10 mouse cellular contexts compared by ENCODE assay signal in genomic region chr8:120371725-120372457, GRCm38 (mm10).
DNase-seq lines count a peak whose midpoint lies in the region; ATAC-seq and TF ChIP-seq lines count a peak whose summit lies in the region.
"Had no signal": no experiment of that assay in that cellular context is flagged by ENCODE, and none has a peak within 500 bp of the region (broad histone marks: within the 10 kb centered on the region; RNA-seq: fewer than 3 reads in every experiment).

No protein-coding gene starts in this region.

- DNase-seq in hindbrain, embryonic 10.5 days (ENCODE audit: low spot score) = no peak
- no peak for DNase-seq in hindbrain, postnatal 0 days (ENCODE audit: low spot score)
- DNase-seq in G1E (ENCODE audit: low spot score) = peak; percentile 92
- peak; percentile 87 for DNase-seq in c-Kit-positive CD71-positive TER-119-negative erythroid progenitor cells, embryonic 14.5 days (ENCODE audit: low read depth)
- DNase-seq in cerebellum, postnatal 36 days = no peak
- no peak for DNase-seq in urinary bladder, postnatal 10 days (ENCODE audit: low spot score)
- DNase-seq: gastrocnemius, postnatal 14 days; layer of hippocampus, postnatal 36 days; thymus, adult 2 months had no signal

- H3K27ac ChIP-seq in hindbrain, embryonic 10.5 days = peak overlapping the region; percentile 87
- H3K27ac ChIP-seq in hindbrain, postnatal 0 days = no peak overlapping the region
- H3K27ac ChIP-seq in liver, embryonic 16.5 days (ENCODE audit: low read length) = peak overlapping the region; percentile 98

- H3K9me3 ChIP-seq in hindbrain, embryonic 10.5 days = no peaks in the 10 kb centered on the region
- H3K9me3 ChIP-seq in hindbrain, postnatal 0 days (ENCODE audit: low read length) = no peaks in the 10 kb centered on the region
- peaks cover 14% of the 10 kb centered on the region for H3K9me3 ChIP-seq in G1E (replicated peaks)
- H3K9me3 ChIP-seq in liver, embryonic 16.5 days (replicated peaks; ENCODE audit: control insufficient read depth, low read length) = no peaks in the 10 kb centered on the region

- peaks cover 98% of the 10 kb centered on the region for H3K4me1 ChIP-seq in hindbrain, embryonic 10.5 days (replicated peaks)
- peaks cover 21% of the 10 kb centered on the region for H3K4me1 ChIP-seq in hindbrain, postnatal 0 days (ENCODE audit: insufficient read depth, low read length)
- H3K4me1 ChIP-seq in G1E (ENCODE audit: insufficient read depth, low read depth, low read length) = peaks cover 85% of the 10 kb centered on the region
- peaks cover 99% of the 10 kb centered on the region for H3K4me1 ChIP-seq in liver, embryonic 16.5 days (ENCODE audit: control insufficient read depth, low read depth, low read length)

- H3K4me2 ChIP-seq in hindbrain, postnatal 0 days (ENCODE audit: low read depth, low read length) = no peak overlapping the region
- peak overlapping the region; percentile 88 for H3K4me2 ChIP-seq in liver, embryonic 16.5 days (ENCODE audit: low read depth, low read length)

- WGBS in hindbrain, embryonic 10.5 days = 77% methylated on average over 8 of the region's 8 CpGs
- 84% methylated on average over 8 of the region's 8 CpGs for WGBS in hindbrain, postnatal 0 days
- 15% methylated on average over 8 of the region's 8 CpGs for WGBS in liver, embryonic 16.5 days (ENCODE audit: insufficient replicate concordance)

- ATAC-seq in hindbrain, postnatal 0 days = no peak
- peak; percentile 88 for ATAC-seq in G1E (ENCODE audit: extremely low read depth, insufficient number of reproducible peaks, low FRiP score, poor library complexity, severe bottlenecking)
- ATAC-seq in liver, embryonic 16.5 days (ENCODE audit: low read depth) = peak; percentile 89

- H3K4me3 ChIP-seq in hindbrain, embryonic 10.5 days = no peak overlapping the region
- no peak overlapping the region for H3K4me3 ChIP-seq in hindbrain, postnatal 0 days (ENCODE audit: low read length)
- H3K4me3 ChIP-seq in G1E (ENCODE audit: low read depth, low read length) = peak overlapping the region; percentile 46; the same call in 1 of the 2 replicates
- peak overlapping the region; percentile 8 for H3K4me3 ChIP-seq in liver, embryonic 16.5 days (ENCODE audit: low read depth, low read length)

- no peak overlapping the region for H3K9ac ChIP-seq in hindbrain, postnatal 0 days (replicated peaks; ENCODE audit: low read length)
- peak overlapping the region; percentile 80 for H3K9ac ChIP-seq in liver, embryonic 16.5 days (ENCODE audit: low read depth, low read length)

- H3K27me3 ChIP-seq in hindbrain, embryonic 10.5 days (ENCODE audit: insufficient read depth, poor library complexity, severe bottlenecking) = peaks cover 27% of the 10 kb centered on the region
- no peaks in the 10 kb centered on the region for H3K27me3 ChIP-seq in hindbrain, postnatal 0 days (ENCODE audit: insufficient read depth, low read length)
- H3K27me3 ChIP-seq in G1E (ENCODE audit: insufficient read depth, low read length) = peaks cover 74% of the 10 kb centered on the region
- no peaks in the 10 kb centered on the region for H3K27me3 ChIP-seq in liver, embryonic 16.5 days (ENCODE audit: control insufficient read depth, insufficient read depth, low read depth, low read length)

- TF ChIP-seq CTCF in hindbrain, postnatal 0 days (IDR thresholded peaks at IDR 0.05; ENCODE audit: low read depth) = no peak
- TF ChIP-seq CTCF in G1E (IDR thresholded peaks at IDR 0.05; ENCODE audit: low read depth, low read length) = no peak

- H3K36me3 ChIP-seq in hindbrain, embryonic 10.5 days = no peaks in the 10 kb centered on the region
- no peaks in the 10 kb centered on the region for H3K36me3 ChIP-seq in hindbrain, postnatal 0 days (ENCODE audit: insufficient read depth, low read length)
- H3K36me3 ChIP-seq in G1E (replicated peaks) = no peaks in the 10 kb centered on the region
- H3K36me3 ChIP-seq in liver, embryonic 16.5 days (ENCODE audit: control insufficient read depth, insufficient read depth) = no peaks in the 10 kb centered on the region

Comparison
In these comparisons a context has a peak if more than half of its experiments do, and no peak if none do; other contexts are left out.
1. DNase-seq: peak in G1E (single experiment) and c-Kit-positive CD71-positive TER-119-negative erythroid progenitor cells, embryonic 14.5 days (single experiment); none in hindbrain, embryonic 10.5 days (single experiment), hindbrain, postnatal 0 days (single experiment), cerebellum, postnatal 36 days (0 of 2) and urinary bladder, postnatal 10 days (single experiment).
2. H3K4me3 ChIP-seq: peak in G1E (single experiment) and liver, embryonic 16.5 days (single experiment); none in hindbrain, embryonic 10.5 days (single experiment) and hindbrain, postnatal 0 days (single experiment).